Mouse (Mus musculus) ES-E14 (cell line): Measurements from ENCODE around the gene Ctdspl2.

Experiments used
- CHD2 ChIP-seq: IDR thresholded peaks from 2 replicates; pipeline ENCODE4 v1.6.1; 2014; ENCODE audit warnings: mild to moderate bottlenecking, low read depth, low read length, inconsistent platforms
- HCFC1 ChIP-seq: IDR thresholded peaks from 2 replicates; pipeline ENCODE4 v1.6.1; 2012; ENCODE audit warnings: low read length, inconsistent platforms, borderline replicate concordance; ENCODE audit not compliant: insufficient read depth
- MAFK ChIP-seq: IDR thresholded peaks from 2 replicates; pipeline ENCODE4 v1.6.1; 2014; ENCODE audit warnings: mild to moderate bottlenecking, low read depth, low read length, inconsistent platforms; ENCODE audit not compliant: insufficient read depth
- ZC3H11A ChIP-seq: IDR thresholded peaks from 2 replicates; pipeline ENCODE4 v1.6.1; 2012; ENCODE audit warnings: low read depth, mild to moderate bottlenecking, inconsistent platforms, low read length, borderline replicate concordance
- ZNF384 ChIP-seq: IDR thresholded peaks from 2 replicates; pipeline ENCODE4 v1.6.1; 2012; ENCODE audit warnings: low read depth, low read length, inconsistent platforms

GRCm38 (mm10) chr2:121916047-121916970, 39.5 kb upstream of the Ctdspl2 start:
- no peak for TF ChIP-seq ZC3H11A
- TF ChIP-seq ZNF384, result no peak
- TF ChIP-seq MAFK, result no peak
- no peak for TF ChIP-seq HCFC1
- TF ChIP-seq CHD2, result no peak
